Mouse (Mus musculus) liver, postnatal 0 days (tissue): ENCODE measurements around the gene Irf2bp1.

Experiments
- CTCF ChIP-seq: sonication (generic); IDR thresholded peaks from 2 replicates; pipeline ENCODE4 v1.5.1; 2016; ENCODE audit warnings: antibody characterized with exemption, low read depth
- EP300 ChIP-seq: IDR thresholded peaks from 2 replicates; pipeline ENCODE4 v1.6.1; 2016; ENCODE audit warnings: antibody characterized with exemption, low read depth, mild to moderate bottlenecking

DNA sequence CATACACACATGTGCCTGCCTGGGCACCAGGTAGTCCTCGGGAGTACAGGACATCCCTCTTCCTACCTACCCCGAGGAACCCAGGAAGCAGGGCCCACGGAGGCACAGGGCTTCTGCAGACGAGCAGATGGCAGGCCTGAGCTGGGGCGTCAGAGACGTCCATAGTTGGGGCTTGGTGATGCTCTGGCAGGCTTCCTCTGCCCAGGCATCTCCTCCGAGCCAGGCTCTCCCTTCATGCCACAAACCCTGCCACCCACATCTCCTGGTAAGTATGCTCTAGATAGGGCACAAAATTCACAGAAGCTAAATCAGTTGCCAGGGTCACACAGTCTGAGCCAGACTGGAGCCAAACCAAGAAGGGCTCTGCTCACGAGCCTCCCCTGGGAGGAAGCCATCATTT is 46.3 kb downstream of the Irf2bp1 start:
- TF ChIP-seq CTCF (no peak), EP300 (no peak)
